Mouse (Mus musculus): ENCODE measurements at regions not wholly inside any gene's neighbourhood (a gene's known extent, or its start where the extent isn't known, plus 50 kb on each side); places are given as distances from the start of the nearest gene placed in this dataset.

DNA sequence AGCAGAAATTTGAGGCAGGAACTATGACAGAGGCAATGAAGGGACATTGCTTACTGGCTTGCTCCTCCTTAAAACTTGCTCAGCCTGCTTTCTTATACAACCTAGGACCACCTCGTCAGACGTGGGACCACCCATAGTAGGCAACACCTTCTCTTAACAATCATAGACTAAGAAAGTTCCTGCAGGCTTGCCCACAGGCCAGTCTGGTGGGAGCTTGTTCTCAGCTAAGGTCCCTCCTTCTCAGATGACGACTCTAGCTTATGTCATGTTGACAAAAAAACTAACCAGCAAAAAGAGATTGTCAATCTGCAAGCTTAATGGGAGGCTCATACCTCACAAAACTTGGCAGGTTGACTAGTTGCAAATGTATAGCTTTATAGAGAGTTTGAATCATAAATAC is 56.5 kb upstream of the Lsm6 start:
- no peak for DNase-seq (ENCODE audit: low spot score)

DNA sequence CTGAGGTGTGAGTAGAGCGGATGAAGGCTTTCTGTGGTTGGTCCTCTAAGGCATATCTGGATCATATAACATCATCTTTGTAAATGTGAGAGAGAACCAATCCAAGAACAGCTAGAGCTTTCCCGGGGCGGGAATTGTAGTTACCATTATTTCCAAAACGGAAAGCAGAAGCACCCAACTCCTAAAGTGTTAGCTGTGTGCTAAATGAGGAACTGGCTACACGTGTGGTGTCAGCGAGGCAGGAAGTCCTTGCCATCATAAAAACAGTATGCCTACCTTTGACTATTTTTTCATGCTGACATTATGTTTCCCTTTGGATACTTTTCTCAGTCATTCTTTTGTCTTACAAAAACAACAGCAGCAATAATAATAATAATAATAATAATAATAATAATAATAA is 68.8 kb upstream of the Lsm6 start:
- no peak for DNase-seq (ENCODE audit: low spot score)

DNA sequence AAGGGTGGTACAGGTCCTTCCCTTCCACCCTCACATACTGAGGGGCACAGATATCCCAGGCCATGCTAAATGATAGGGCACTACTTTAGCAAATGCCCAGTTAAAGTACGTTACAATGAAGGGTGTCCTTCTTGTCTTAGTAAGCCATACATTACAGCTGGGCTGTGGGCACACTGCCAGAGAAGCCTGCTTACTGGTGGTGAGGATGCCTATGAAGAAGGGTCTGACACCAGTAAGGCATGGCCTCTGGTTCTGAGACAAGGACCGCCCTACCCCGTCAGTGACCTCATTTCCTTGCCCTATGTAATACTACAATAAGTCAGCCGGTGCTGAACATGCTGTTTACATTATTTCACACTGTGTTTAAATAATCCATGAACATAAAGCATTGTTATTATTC is 69.6 kb upstream of the Lsm6 start:
- no peak for DNase-seq (ENCODE audit: low spot score)

DNA sequence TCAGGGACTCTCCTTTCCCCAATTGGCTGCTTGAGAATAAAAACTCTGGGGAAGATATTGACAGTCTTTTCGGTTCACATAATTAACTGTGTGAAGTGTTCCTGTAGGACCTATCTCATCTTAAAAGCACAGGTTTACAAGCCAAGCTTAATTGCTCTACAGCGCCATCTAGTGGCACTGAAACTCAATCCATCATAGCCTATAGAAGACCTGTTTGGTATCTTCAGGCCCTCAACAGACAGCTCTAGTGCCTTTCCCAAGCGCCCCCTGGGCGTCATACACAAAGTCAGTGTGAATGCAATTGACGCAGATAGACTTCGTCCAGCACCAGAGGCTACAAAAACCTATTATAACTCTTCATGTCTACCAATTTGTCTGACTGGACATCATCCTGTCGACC is 78.9 kb upstream of the Lsm6 start:
- peak; percentile 48 for DNase-seq (ENCODE audit: low spot score)

DNA sequence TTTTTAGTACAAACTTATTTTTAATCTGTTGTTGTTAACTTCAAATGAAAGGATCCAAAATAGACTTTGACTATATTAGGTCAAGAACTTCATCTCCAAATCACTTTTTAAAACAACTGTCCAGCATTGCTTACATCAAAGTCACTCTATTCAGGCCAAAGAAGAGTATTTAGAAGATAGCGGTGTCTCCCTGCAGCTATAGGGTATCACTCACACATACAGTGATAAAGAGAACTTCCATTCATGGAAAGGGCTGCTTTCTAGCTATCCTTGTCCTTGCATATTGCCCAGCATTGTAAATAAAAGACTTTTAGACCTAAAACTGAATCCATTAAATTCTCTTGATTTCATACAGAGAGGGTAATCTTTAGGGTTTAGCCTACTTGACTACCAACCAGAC is 82.1 kb upstream of the Lsm6 start:
- DNase-seq (ENCODE audit: low spot score) = no peak

DNA sequence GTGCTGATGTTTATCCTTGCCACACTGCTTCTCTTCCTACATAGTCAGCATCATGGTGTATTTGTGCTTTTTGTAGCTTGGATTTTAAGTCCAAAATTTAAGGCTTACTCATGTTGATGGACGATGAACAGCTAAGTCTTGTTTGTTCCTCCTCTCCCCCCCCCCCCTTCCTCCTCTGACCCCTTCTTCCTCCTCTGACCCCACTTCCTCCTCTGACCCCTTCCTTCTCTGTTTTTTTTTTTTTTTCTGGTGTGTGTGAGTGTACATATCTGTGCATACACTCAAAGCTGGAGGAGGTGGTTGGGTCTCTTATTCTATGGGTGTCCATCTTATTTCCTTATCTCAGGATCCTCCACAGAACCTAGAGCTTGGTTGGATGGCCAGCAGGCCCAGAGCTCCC is 87.0 kb upstream of the Lsm6 start:
- no peak for DNase-seq (ENCODE audit: low spot score)

DNA sequence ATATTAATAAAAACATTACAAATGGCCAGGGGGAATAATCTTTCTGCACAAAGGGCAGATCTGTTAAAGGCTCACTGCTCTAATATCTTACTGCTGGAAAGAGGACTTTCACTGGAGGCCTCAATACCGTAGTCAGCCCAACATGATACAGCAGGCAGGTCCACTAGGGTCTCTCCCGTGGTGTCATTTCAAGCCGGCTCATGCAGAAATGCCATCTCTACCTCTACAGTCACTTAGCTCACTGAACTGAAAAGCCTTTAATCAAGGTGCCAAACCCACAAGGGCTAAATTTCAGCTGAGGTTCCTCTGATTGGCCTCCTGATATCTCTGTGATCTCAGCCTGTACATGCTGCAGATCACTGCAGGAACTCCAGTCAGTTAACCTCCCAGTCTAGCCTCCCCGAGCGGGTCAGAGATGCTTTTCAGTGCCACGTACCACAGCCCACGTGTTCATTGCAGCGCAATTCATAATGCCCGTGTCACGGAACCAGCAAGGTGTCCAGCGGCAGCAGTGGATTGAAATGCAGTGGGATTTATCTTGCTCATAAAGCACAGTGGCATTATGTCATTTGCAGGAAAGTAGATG is 90.4 kb upstream of the Lsm6 start:
- DNase-seq (ENCODE audit: low spot score) = no peak

DNA sequence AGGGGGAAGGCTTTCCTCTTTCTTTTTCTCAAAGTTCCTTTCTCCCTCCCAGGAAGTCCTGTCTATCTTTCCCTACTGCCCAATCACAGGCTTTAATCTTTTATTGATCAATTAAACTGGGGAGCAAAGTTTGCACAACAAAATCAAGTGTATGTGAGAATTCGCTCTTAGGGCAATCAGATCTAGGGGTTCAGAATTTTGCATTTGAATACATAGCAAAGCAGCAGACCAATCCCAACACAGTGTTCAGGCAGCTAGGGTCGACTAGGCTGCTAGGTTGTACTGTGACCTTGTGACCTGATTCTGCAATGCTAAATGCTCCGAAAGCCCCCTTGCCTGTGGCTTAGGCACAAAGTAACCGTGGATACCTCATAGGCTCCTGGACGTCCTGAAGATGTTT is 91.5 kb upstream of the Lsm6 start:
- no peak for DNase-seq (ENCODE audit: low spot score)

DNA sequence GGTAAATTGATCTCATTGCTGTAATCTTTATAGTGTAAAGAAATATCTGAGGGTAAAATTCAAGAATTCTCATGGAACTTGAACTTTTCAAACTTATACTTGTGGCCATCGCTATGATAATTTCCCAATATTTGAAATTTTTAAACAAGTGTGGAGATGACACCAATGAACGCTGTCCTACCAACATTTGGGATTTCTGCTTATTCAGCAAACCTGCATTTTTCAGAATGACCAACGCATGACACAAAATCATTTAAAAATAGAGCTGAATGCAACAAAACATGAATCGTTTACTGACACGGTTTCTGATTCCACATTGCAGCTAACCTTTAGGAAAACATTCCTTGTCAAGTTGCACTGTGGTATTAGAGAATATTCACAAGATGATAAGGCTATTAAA is 92.9 kb upstream of the Lsm6 start:
- no peak for DNase-seq (ENCODE audit: low spot score)

DNA sequence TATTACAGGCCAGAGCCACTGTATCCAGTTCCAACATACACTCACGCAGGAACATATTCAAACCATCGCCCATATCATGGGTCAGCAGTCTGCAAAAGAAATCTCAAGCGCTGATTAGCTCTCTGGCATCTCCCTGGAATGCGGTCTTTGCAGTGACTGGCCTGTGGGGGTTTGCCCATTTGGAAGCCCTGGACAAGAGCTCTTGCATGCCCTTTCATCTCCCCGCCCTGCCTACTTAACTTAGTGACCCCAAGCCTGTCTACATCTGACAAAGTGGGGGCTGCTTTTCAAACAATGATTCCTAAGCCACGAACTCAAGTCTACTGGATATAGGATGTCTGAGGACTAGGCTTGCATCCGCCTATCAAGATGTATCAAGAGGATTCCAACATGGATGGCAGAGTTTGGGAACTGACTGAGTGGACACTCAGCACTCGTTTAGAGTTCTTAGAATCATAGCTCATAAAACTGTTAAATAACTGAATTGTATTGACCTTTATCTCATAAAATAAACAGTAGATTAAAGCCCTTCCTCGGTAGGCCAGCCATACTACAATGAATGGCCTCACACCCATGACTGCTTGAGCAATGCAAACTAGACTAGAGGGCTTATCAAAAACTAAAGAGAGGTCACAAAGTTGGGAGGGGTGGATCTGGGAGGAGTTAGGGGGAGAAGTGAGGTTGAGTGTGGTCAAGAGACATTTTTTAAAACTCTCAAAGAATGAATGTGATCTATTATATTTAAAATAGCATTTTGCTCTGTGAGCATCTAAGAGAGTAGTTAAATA is 97.4 kb upstream of the Zfp827 start:
- no peak for DNase-seq (ENCODE audit: low spot score)

DNA sequence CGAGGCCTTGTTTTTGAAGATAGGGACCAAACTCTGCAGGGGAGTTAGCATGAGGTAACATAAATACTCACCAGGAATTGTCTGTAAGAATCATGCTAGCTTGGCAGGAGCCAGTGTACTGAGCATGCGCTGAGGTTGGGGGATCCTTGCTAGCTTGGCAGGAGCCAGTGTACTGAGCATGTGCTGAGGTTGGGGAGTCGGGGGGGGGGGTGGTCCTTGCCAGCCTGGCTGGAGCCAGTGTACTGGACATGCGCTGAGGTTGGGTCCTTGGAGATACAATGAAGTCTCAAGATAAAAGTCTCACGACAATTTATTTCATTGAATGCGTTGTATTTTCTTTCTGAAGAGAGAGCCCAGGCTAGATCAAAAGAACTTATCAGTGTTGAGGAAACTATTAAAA is 96.2 kb upstream of the Zfp827 start:
- no peak for DNase-seq (ENCODE audit: low spot score)

DNA sequence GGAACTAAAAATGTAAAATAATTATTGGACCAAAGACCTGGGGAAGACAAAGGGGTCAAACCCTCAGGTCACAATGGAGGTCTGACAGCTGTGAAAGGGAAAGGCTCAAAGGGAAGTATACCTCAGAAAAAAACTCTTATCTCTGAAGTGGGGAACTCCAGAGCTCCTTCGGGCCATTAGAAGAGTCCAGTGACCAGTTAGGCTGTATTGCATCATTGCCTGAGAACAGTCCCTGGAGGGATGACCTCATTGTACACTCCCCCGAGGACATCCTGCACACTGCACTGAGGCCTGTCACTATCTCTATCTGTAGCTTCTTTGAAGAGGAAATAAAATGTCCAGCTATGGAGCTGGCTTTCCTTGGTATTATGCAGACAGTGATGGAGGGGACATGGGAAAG is 88.2 kb upstream of the Zfp827 start:
- no peak for DNase-seq (ENCODE audit: low spot score)

DNA sequence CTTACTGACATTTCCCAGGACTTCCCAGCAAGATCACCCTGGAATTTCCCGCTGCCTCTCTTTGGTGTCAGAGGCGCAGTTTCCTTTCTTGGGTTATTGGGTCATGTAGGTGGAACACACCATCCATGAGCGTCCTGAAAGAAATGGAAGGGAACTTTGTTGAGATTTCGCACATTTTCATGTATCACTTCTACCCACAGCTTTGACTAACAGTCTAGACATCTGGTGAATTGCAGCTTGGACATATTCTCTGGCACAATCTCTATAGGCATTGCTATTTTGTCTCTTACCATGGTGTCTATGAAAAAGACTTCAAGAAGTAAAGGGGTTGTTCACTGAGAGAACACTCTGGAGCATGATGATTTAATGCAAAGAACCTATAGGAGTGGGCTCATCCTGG is 86.7 kb upstream of the Zfp827 start:
- DNase-seq (ENCODE audit: low spot score) = no peak

DNA sequence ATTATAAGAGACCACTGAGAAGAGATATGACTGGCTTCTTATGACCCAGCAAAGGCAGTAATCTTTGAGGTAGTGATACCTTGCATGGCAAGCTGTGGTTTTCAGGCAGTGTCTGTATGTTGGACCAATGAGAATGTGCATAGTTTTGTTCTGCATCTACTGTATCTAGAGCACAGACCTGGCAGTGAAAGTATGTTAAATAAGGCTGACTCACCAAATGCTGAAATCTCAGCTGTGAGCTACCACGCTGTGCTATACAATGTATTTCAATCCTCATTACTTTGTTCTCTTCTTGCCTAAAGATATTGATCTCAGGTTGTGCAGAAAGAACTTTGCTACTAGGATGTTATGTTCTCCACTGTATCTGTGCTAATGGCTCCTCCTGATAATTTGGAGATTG is 83.9 kb upstream of the Zfp827 start:
- no peak for DNase-seq (ENCODE audit: low spot score)

DNA sequence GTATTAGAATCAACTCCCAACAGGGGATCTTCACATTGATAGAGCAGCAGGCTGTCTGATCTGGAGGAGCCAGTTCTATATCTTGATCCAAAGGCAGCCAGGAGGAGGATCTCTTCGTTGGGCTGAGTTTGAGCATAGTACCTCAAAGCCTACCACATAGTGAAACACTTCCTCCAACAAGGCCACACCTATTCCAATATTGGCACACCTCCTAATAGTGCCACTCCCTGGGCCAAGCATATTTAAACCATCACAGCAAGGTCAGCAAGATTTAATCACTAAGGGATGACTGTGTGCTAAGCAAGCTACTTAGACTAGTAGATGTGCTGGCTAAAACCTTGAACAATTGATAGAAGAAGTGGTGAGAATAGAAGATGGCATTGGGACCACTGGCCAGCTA is 82.6 kb upstream of the Zfp827 start:
- no peak for DNase-seq (ENCODE audit: low spot score)

DNA sequence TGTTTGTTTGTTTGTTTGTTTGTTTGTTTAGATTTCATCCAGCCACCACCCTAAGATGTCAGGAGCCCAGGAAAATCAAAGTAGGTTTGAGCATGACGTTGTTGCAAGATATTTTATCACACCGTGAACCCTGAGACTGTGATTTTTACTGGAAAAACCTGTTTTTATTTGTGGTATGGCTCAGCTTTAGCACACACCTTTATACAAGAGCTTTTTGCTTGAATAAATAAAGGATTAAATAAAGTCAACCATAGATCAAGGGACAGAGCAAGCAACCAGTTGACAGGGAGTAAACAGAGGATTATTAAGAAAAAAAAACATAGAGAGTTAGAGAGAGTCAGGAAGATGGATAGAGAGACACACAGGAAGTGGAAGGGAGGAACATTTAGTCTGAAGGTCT is 82.2 kb upstream of the Zfp827 start:
- no peak for DNase-seq (ENCODE audit: low spot score)

DNA sequence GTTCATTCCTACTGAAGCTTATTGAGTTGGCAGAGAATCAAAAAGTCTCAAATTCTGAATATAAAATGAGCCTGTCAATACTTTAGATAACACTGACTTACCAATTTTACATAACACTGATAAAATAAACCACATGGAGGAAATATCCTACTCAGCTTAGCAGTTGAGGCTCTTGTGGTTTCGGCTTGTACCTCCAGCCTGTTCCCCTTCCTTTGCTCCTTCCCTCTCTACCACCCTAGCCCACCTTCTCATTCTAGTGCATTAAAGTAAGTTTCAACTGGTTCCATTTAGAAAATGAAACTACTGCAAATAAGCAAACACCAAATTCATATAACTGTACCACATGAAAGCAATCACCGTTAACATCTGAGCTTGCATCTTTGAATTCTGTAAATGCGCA is 53.2 kb upstream of the Zfp827 start:
- DNase-seq (ENCODE audit: low spot score) = no peak

All from testis, postnatal 14 days (tissue).